Mouse (Mus musculus): ENCODE measurements around the gene Nxnl2.

DNA sequence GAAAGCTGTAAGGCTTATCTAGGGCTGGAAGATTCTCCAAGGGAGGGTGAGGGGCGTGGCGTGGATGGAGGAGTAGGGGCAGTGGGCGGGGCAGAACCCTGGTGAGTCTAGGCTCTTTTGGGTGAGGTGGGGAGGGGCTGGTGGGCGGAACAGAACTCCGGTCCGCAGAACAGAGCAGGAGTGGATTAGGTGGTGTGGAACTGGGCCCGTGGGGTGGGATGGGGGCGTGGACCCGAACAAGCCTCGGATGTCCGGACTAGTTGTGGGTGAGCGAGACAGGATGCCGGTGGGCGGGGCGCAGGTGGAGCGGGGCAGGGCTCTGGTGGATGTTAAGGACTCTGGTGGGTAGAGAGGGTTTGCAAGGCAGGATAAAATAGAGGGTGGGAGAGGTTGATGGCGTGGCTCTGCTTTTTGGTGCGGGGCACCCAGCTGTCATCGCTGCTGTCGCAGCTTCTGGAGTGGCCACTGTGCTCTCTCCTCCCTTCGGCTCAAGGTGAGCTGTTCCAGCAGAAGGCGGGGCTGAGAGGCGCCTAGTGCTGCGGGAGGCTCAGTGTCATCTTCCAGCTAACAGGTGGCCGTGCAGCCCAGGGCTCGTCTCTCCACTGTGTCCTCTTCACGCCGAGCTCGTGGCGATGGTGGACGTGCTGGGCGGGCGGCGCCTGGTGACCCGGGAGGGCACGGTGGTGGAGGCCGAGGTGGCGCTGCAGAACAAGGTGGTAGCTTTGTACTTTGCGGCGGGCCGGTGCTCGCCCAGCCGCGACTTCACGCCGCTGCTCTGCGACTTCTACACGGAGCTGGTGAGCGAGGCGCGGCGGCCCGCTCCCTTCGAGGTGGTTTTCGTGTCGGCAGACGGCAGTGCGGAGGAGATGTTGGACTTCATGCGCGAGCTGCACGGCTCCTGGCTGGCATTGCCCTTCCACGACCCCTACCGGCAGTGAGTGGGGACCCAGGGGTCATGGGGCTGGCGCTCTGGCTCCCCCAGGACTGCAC lies at the start of gene Nxnl2:
- TF ChIP-seq CTCF (IDR thresholded peaks at IDR 0.05; ENCODE audit: insufficient read depth, low read length) (peak; percentile 56), POLR2A (IDR thresholded peaks at IDR 0.05; ENCODE audit: borderline replicate concordance, extremely low read depth, low read depth, low read length) (no peak)

Measured in lung, adult 2 months (tissue).